Mouse (Mus musculus) T-cell, adult 2 months (primary cell): ENCODE results near the gene Bmp10.
"Not testable (repeated sequence)": the region's sequence is repeated elsewhere in the genome, so short reads cannot be mapped to it uniquely, and the experiment has no call there.

Source experiments
- DNase-seq: peaks from one replicate; pipeline ENCODE4 v3.0.0; 2022; ENCODE audit warnings: low spot score

The Bmp10 gene

GRCm38 (mm10) chr6:87449534-87449933 lies 20.7 kb downstream of the Bmp10 start:
- no peak for DNase-seq

GRCm38 (mm10) chr6:87451016-87451415 lies 22.2 kb downstream of the Bmp10 start:
- no peak for DNase-seq

GRCm38 (mm10) chr6:87451771-87452170 lies 23.0 kb downstream of the Bmp10 start:
- DNase-seq, result no peak

GRCm38 (mm10) chr6:87455507-87455906 lies 26.7 kb downstream of the Bmp10 start:
- no peak for DNase-seq

GRCm38 (mm10) chr6:87466221-87466620 lies 37.4 kb downstream of the Bmp10 start:
- peak; percentile 67 for DNase-seq

- DNase-seq, result no peak
These were observed 38.6 kb downstream of the Bmp10 start for GRCm38 (mm10) chr6:87467373-87467772.

- DNase-seq, result no peak
These were observed 39.6 kb downstream of the Bmp10 start for GRCm38 (mm10) chr6:87468372-87468771.

- DNase-seq, result not testable (repeated sequence)
These were observed 41.3 kb downstream of the Bmp10 start for GRCm38 (mm10) chr6:87470098-87470497.

- no peak for DNase-seq
These were observed 46.4 kb downstream of the Bmp10 start for GRCm38 (mm10) chr6:87475223-87475622.

- DNase-seq, result no peak
These were observed 50.1 kb downstream of the Bmp10 start for GRCm38 (mm10) chr6:87478847-87479246.

- no peak for DNase-seq
These were observed 50.7 kb downstream of the Bmp10 start for GRCm38 (mm10) chr6:87479291-87479999.

- DNase-seq, result no peak
These were observed 54.6 kb downstream of the Bmp10 start for GRCm38 (mm10) chr6:87483224-87483899.

- no peak for DNase-seq
These were observed 55.1 kb downstream of the Bmp10 start for GRCm38 (mm10) chr6:87483900-87484289.

GRCm38 (mm10) chr6:87484806-87485205 lies 56.0 kb downstream of the Bmp10 start:
- DNase-seq, result no peak
